9 mouse cellular contexts compared by ENCODE assay signal in the genomic region with DNA sequence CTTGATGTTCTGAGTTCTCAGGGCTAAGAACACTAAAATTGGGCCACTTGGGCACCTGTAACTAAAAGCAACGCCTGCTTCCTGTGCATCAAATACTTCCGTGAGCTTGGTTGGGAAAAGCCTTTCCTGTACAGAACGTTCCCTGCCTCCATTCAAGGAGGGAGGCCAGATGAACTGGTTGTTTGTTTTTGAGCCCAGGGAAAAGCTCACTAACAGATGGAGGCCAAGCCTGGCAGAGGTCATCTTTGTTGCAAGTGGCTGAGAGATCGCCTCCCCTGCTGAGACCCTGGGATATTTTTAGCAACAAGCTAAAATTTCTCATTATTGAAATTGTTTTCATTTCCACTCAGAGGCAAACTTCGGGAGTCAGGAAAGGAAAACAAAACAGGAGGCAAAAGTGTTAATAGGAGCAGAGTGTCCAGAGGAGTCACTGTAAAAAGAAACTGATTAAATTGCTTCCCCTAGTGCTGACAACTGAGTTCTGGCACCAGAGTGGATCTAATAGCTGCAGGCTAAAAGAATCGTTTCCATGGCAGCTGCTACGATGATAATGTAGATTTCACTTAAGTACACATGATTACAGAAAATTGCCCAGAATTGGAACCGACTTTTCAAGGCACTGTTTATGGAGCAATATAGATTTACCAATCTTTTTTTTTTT.
DNase-seq lines count a peak whose midpoint lies in the region; ATAC-seq lines count a peak whose summit lies in the region.
"Had no signal": no experiment of that assay in that cellular context is flagged by ENCODE, and none has a peak within 500 bp of the region (broad histone marks: within the 10 kb centered on the region; RNA-seq: fewer than 3 reads in every experiment).

No protein-coding gene starts in this region.

- WGBS in midbrain, embryonic 15.5 days: 39% methylated on average over 8 of the region's 8 CpGs

- H3K27me3 ChIP-seq in midbrain, embryonic 15.5 days (replicated peaks): no peaks in the 10 kb centered on the region
- H3K27me3 ChIP-seq: neural tube, embryonic 13.5 days had no signal

- H3K4me1 ChIP-seq in midbrain, embryonic 15.5 days: peaks cover 8% of the 10 kb centered on the region; the same call in 1 of the 2 replicates

- H3K9ac ChIP-seq in midbrain, embryonic 15.5 days: no peak overlapping the region
- H3K9ac ChIP-seq: neural tube, embryonic 13.5 days had no signal

- peak; percentile 15 to 21 for DNase-seq in left cerebral cortex, adult 18-20 months (ENCODE audit: low spot score in 2 of 2)
- DNase-seq in left cerebral cortex, adult 11 months (ENCODE audit: low spot score): no peak
- peak; percentile 94 for DNase-seq in cerebellum, adult 9-10 months
- peak; percentile 8 to 28 for DNase-seq in gastrocnemius, adult 8-10 months (ENCODE audit: low spot score in 2 of 2)
- peak; percentile 11 to 63 for DNase-seq in layer of hippocampus, adult 18-20 months (ENCODE audit: low spot score in 2 of 2)
- no peak for DNase-seq in urinary bladder, postnatal 14 days (ENCODE audit: low spot score)
- no peak for DNase-seq in thymus, postnatal 0 days (ENCODE audit: low spot score)

- H3K4me2 ChIP-seq in midbrain, embryonic 15.5 days: 0 out of 2 replicates have a peak overlapping the region, but pooled peaks have one; percentile 9
- H3K4me2 ChIP-seq: neural tube, embryonic 13.5 days had no signal

- H3K4me3 ChIP-seq in midbrain, embryonic 15.5 days: no peak overlapping the region
- H3K4me3 ChIP-seq: neural tube, embryonic 13.5 days had no signal

- ATAC-seq in midbrain, embryonic 15.5 days (replicated peaks): peak; percentile 65; the same call in 1 of the 2 replicates

- H3K27ac ChIP-seq in midbrain, embryonic 15.5 days: peak overlapping the region; percentile 24
- H3K27ac ChIP-seq: neural tube, embryonic 13.5 days had no signal

- no peaks in the 10 kb centered on the region for H3K36me3 ChIP-seq in midbrain, embryonic 15.5 days (replicated peaks)
- H3K36me3 ChIP-seq: neural tube, embryonic 13.5 days had no signal

- H3K9me3 ChIP-seq in midbrain, embryonic 15.5 days: no peaks in the 10 kb centered on the region
- H3K9me3 ChIP-seq: neural tube, embryonic 13.5 days had no signal

Comparison
In these comparisons a context has a peak if more than half of its experiments do, and no peak if none do; other contexts are left out.
1. DNase-seq: peak in left cerebral cortex, adult 18-20 months (2 of 2), cerebellum, adult 9-10 months (single experiment), gastrocnemius, adult 8-10 months (2 of 2) and layer of hippocampus, adult 18-20 months (2 of 2); none in left cerebral cortex, adult 11 months (single experiment), urinary bladder, postnatal 14 days (single experiment) and thymus, postnatal 0 days (single experiment).